Mouse (Mus musculus) layer of hippocampus, adult 11-12 months (tissue): ENCODE results near the gene Cyp4a30b.
"Not testable (repeated sequence)": the region's sequence is repeated elsewhere in the genome, so short reads cannot be mapped to it uniquely, and the experiment has no call there.

ENCODE experiments used
- DNase-seq: peaks from one replicate; pipeline ENCODE4 v3.0.0; 2022; ENCODE audit warnings: low spot score

Gene Cyp4a30b

GRCm38 (mm10) chr4:115452304-115452703 lies at the start of gene Cyp4a30b:
Cyp4a30b (plus strand) TSS chr4:115452604.
- DNase-seq = no peak

- DNase-seq = not testable (repeated sequence)
Observed at GRCm38 (mm10) chr4:115411324-115411723, 41.1 kb upstream of the Cyp4a30b start, which contains the start of gene Cyp4a12b. Cyp4a12b (plus strand) TSS chr4:115411624.

DNA sequence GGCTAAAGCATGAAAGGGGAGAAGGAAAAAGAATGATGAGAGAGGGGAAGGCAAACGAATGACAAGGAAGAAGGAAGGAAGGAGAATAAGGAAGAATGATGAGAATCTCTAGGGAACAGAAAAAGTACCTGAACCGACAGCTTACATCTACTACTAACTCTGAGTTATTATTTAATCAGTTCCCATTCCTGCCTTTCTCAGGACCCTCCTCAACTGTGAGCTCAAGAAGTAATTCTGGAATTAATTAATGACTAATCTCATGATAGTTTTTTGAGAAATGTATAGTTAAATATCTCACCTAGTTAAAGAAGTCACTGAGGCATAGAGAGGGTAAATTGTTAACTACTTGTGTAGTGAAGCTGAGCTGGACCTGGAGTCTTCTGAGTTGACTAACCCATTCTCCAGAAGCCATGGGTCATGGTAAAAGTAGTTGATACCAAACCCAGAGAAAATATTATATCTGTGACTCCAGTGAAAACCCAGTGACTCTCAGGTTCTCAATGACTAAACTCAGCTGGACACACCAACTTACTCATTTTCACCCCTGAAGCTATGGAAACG lies 1.7 kb upstream of the Cyp4a30b start:
- DNase-seq = no peak

- not testable (repeated sequence) for DNase-seq
Observed at GRCm38 (mm10) chr4:115473585-115473984, 21.2 kb downstream of the Cyp4a30b start.

DNA sequence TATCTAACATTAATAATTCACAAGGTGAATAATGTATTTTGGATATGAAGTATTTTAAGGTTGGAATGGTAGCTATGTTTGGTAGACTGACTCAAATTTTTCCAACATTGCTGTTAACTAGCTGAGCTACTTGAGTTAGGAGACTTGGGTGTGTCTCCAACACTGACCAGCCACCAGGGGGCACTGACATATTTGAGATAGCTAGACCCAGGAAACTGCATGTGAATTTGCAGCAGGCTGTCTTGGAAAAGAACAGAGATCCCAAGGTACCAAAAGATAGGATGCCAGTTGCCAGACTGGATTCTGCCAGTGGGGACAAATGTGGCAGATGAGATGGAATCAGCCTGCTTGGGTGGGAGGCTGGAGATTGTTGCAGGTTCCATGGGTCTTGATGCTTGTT lies 23.6 kb downstream of the Cyp4a30b start:
- DNase-seq = not testable (repeated sequence)

DNA sequence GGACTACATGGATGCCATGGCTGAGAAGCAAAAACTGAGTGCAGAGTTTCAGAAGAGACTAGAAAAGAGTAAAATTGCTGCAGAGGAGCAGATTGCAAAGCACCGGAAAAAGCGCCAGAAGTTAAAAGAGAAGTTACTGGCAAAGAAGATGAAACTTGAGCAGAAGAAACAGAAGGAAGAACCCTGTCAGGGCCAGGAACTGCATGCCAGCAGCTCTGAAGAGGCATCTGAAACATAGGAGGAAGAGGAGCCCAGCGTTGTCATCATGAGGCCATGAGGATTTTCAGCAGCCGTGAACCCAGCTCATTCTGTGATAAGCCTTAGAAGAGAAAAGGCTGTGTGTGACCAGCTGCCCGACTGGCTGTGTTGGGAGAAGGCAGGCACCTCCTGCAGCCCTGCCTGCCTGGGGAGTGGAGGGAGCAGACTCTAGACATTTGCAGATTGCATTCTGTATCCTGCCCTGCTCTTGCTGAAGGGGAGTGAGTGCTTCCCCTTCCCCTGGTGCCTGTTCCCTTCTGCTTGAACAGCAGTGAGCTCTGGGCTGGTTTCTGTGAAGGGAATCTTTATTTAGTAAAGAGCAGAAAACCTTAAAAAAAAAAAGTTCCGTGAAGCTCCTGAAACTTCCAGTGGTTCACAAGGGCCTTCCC lies 28.7 kb downstream of the Cyp4a30b start:
- DNase-seq = peak; percentile 2

GRCm38 (mm10) chr4:115496001-115496400 lies 43.6 kb downstream of the Cyp4a30b start, which contains the start of gene Cyp4a14:
Cyp4a14 (minus strand) TSS chr4:115496142.
- DNase-seq = no peak

GRCm38 (mm10) chr4:115497466-115497865 lies 45.1 kb downstream of the Cyp4a30b start:
- DNase-seq = no peak

DNA sequence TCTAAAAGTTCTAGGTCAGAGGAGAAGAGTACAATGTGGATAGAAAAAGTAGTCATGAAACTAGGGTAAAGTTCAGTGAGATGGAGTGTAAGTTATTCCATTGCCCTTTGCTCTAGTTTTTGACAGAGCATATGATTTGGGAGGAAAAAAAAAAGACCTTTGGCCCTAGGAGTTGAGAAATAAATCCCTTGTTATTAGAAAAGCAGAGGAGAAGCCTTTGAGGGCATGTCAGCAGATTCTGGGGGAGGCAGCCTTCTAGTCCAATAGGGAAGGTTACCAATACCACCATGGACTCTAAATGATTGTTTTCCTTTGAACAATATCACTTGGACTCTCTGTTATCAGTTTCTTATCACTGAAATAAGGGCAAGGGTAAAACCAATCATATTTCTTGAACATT lies 61.6 kb downstream of the Cyp4a30b start:
- DNase-seq = not testable (repeated sequence)

GRCm38 (mm10) chr4:115518000-115518399 lies 65.6 kb downstream of the Cyp4a30b start, which contains the start of gene Cyp4a10:
Cyp4a10 (plus strand) TSS chr4:115518264.
- DNase-seq = not testable (repeated sequence)

DNA sequence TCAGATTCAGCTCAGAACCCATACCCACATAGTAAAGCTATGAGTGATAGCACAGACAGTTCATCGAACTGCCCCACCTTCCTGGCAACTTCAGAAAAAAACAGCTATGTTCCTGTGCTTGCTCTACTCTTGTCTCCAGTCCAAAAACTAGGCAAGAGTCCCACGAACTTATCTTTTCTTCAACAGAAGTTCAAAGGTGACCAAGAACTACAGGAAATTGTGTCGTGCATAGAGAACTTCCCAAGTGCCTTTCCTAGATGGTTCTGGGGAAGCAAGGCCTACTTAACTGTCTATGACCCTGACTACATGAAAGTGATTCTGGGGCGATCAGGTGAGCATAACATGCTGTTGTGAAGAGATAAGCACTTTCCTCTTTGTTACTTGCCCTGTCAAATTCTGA lies 67.0 kb downstream of the Cyp4a30b start:
- DNase-seq = no peak
